22 mouse cellular contexts compared by ENCODE assay signal in genomic region chr19:18598265-18598926, GRCm38 (mm10). TPM values are rescaled to one million over a fixed set of nuclear protein-coding genes. Genes with fewer than 3 reads are reported as not detected.
DNase-seq lines count a peak whose midpoint lies in the region; ATAC-seq and TF ChIP-seq lines count a peak whose summit lies in the region.
"Had no signal": no experiment of that assay in that cellular context is flagged by ENCODE, and none has a peak within 500 bp of the region (broad histone marks: within the 10 kb centered on the region; RNA-seq: fewer than 3 reads in every experiment).

No protein-coding gene starts in this region.

- peaks cover 22% of the 10 kb centered on the region for H3K36me3 ChIP-seq in heart, embryonic 13.5 days
- H3K36me3 ChIP-seq in MEL (ENCODE audit: control insufficient read depth in 1 of 2, insufficient read depth in 2 of 2, low read length in 2 of 2) = peaks cover 6 to 18% of the 10 kb centered on the region in 2 experiments
- no peaks in the 10 kb centered on the region for H3K36me3 ChIP-seq in kidney, embryonic 14.5 days (ENCODE audit: control insufficient read depth, insufficient read depth, low read length)
- H3K36me3 ChIP-seq: forebrain, embryonic 12.5 days had no signal

- no peaks in the 10 kb centered on the region for H3K27me3 ChIP-seq in heart, embryonic 13.5 days (replicated peaks)
- no peaks in the 10 kb centered on the region for H3K27me3 ChIP-seq in MEL (ENCODE audit: control insufficient read depth in 1 of 2, insufficient read depth in 2 of 2, low read length in 2 of 2)
- no peaks in the 10 kb centered on the region for H3K27me3 ChIP-seq in kidney, embryonic 14.5 days (ENCODE audit: control insufficient read depth, insufficient read depth, low read length)
- H3K27me3 ChIP-seq: forebrain, embryonic 12.5 days; limb, embryonic 15.5 days; lung, embryonic 15.5 days had no signal

- 0 out of 2 replicates have a peak overlapping the region, but pooled peaks have one; percentile 32 for H3K27ac ChIP-seq in heart, embryonic 13.5 days (replicated peaks)
- H3K27ac ChIP-seq in MEL (ENCODE audit: control insufficient read depth, low read depth, low read length) = peak overlapping the region; percentile 43
- peak overlapping the region; percentile 99 for H3K27ac ChIP-seq in embryonic fibroblast, embryonic 13.5 days (ENCODE audit: insufficient read depth, low read length)
- no peak overlapping the region for H3K27ac ChIP-seq in kidney, embryonic 14.5 days (ENCODE audit: low read depth, low read length)
- H3K27ac ChIP-seq: forebrain, embryonic 12.5 days; heart, adult 2 months; hindbrain, embryonic 14.5 days; limb, embryonic 15.5 days; liver, embryonic 14.5 days; lung, embryonic 15.5 days had no signal

- 0 out of 2 replicates have a peak, but pooled peaks cover 3% of the 10 kb centered on the region for H3K79me2 ChIP-seq in MEL (ENCODE audit: control insufficient read depth, insufficient read depth, low read length, poor library complexity)

- no peak overlapping the region for H3K9ac ChIP-seq in heart, embryonic 13.5 days
- H3K9ac ChIP-seq in MEL (ENCODE audit: control insufficient read depth, low read depth, low read length, poor library complexity, severe bottlenecking) = peak overlapping the region; percentile 19; the same call in 1 of the 2 replicates
- H3K9ac ChIP-seq in kidney, embryonic 14.5 days (ENCODE audit: low read depth, low read length) = no peak overlapping the region
- H3K9ac ChIP-seq: forebrain, embryonic 12.5 days; hindbrain, embryonic 14.5 days; limb, embryonic 15.5 days; liver, embryonic 14.5 days; lung, embryonic 15.5 days had no signal

- TF ChIP-seq CTCF in MEL (IDR thresholded peaks at IDR 0.05 in 2 of 3, conservative IDR thresholded peaks at IDR 0.05 in 1 of 3; ENCODE audit: control insufficient read depth in 1 of 3, insufficient read depth in 1 of 3, low read depth in 2 of 3, low read length in 3 of 3, poor library complexity in 1 of 3, severe bottlenecking in 1 of 3) = no peak
- TF ChIP-seq CTCF in embryonic fibroblast, embryonic 13.5 days (IDR thresholded peaks at IDR 0.05; ENCODE audit: borderline replicate concordance, insufficient read depth, low read length) = no peak

- no peak for ATAC-seq in heart, embryonic 13.5 days (ENCODE audit: extremely low read depth, insufficient number of reproducible peaks, low FRiP score, low TSS enrichment)
- no peak for ATAC-seq in kidney, embryonic 14.5 days (ENCODE audit: low FRiP score, low TSS enrichment)
- ATAC-seq: intestine, postnatal 0 days; midbrain, embryonic 16.5 days had no signal

- TF ChIP-seq EP300 in MEL (IDR thresholded peaks at IDR 0.05; ENCODE audit: low read depth in 1 of 2, low read length in 2 of 2) = peak in 1 of 2 experiments; percentile 57; a peak in 1 of 4 replicates

- peaks cover 23% of the 10 kb centered on the region for H3K4me1 ChIP-seq in heart, embryonic 13.5 days
- H3K4me1 ChIP-seq in MEL (ENCODE audit: control insufficient read depth in 1 of 2, insufficient read depth in 2 of 2, low read length in 2 of 2) = peaks cover 10 to 14% of the 10 kb centered on the region in 2 experiments; a peak in 2 of 4 replicates
- H3K4me1 ChIP-seq in embryonic fibroblast, embryonic 13.5 days (ENCODE audit: control insufficient read depth, insufficient read depth, low read length) = peaks cover 8% of the 10 kb centered on the region
- no peaks in the 10 kb centered on the region for H3K4me1 ChIP-seq in kidney, embryonic 14.5 days (ENCODE audit: control insufficient read depth, insufficient read depth, low read length)
- H3K4me1 ChIP-seq: forebrain, embryonic 12.5 days; limb, embryonic 15.5 days had no signal

- no peak overlapping the region for H3K4me3 ChIP-seq in heart, embryonic 13.5 days
- H3K4me3 ChIP-seq in MEL (ENCODE audit: control insufficient read depth in 1 of 2, insufficient read depth in 1 of 2, low read depth in 2 of 2, low read length in 2 of 2) = no peak overlapping the region
- H3K4me3 ChIP-seq in embryonic fibroblast, embryonic 13.5 days (ENCODE audit: insufficient read depth, low read length) = no peak overlapping the region
- H3K4me3 ChIP-seq in kidney, embryonic 14.5 days (ENCODE audit: low read length) = no peak overlapping the region
- H3K4me3 ChIP-seq: forebrain, embryonic 12.5 days; heart, adult 2 months; limb, embryonic 15.5 days; lung, embryonic 15.5 days had no signal

- TF ChIP-seq POLR2A in MEL (IDR thresholded peaks at IDR 0.05; ENCODE audit: control insufficient read depth in 1 of 2, insufficient read depth in 1 of 2, low read depth in 1 of 2, low read length in 2 of 2, poor library complexity in 1 of 2) = no peak
- TF ChIP-seq POLR2A in embryonic fibroblast, embryonic 13.5 days (IDR thresholded peaks at IDR 0.05; ENCODE audit: low read depth, low read length) = no peak; the same call in 1 of the 2 replicates

- H3K9me3 ChIP-seq in heart, embryonic 13.5 days = no peaks in the 10 kb centered on the region
- no peaks in the 10 kb centered on the region for H3K9me3 ChIP-seq in MEL (replicated peaks; ENCODE audit: insufficient read depth, low read length)
- no peaks in the 10 kb centered on the region for H3K9me3 ChIP-seq in kidney, embryonic 14.5 days (ENCODE audit: control insufficient read depth, low read length)
- H3K9me3 ChIP-seq: forebrain, embryonic 12.5 days; limb, embryonic 15.5 days; lung, embryonic 15.5 days had no signal

- no peak for DNase-seq in heart, postnatal 4 days
- peak; percentile 70 for DNase-seq in 3T3-L1 (ENCODE audit: low read depth, low spot score)
- peak; percentile 12 for DNase-seq in MEL (ENCODE audit: low read depth, low spot score)
- DNase-seq in right cerebral cortex, postnatal 4 days = no peak
- no peak for DNase-seq in adrenal gland, postnatal 36 days
- DNase-seq: cerebellum, adult 11 months; cerebellum, adult 9-11 months; gastrocnemius, postnatal 36 days; heart, adult 2 months; left cerebral cortex, postnatal 4 days; lung, postnatal 4 days; thymus, adult 18-20 months had no signal

- H3K4me2 ChIP-seq in heart, embryonic 13.5 days = no peak overlapping the region
- H3K4me2 ChIP-seq in kidney, embryonic 14.5 days (replicated peaks; ENCODE audit: low read depth, low read length) = no peak overlapping the region
- H3K4me2 ChIP-seq: forebrain, embryonic 12.5 days; hindbrain, embryonic 14.5 days; limb, embryonic 15.5 days; lung, embryonic 15.5 days had no signal

- no peak for TF ChIP-seq RAD21 in MEL (IDR thresholded peaks at IDR 0.05; ENCODE audit: low read depth, low read length)

- WGBS in heart, embryonic 13.5 days = 65% methylated on average over 3 of the region's 3 CpGs
- WGBS in kidney, embryonic 14.5 days = 90% methylated on average over 3 of the region's 3 CpGs

TF ChIP-seq in MEL, 35 proteins besides CTCF, POLR2A, EP300 and RAD21:
- TF ChIP-seq TCF12 (IDR thresholded peaks at IDR 0.05; ENCODE audit: low read depth, low read length) (no peak), USF1 (IDR thresholded peaks at IDR 0.05; ENCODE audit: low read depth, low read length) (no peak), ETS1 (IDR thresholded peaks at IDR 0.05; ENCODE audit: low read depth, low read length) (peak; percentile 24; the same call in 1 of the 2 replicates), ELF1 (IDR thresholded peaks at IDR 0.05; ENCODE audit: low read depth, low read length) (no peak)
TF ChIP-seq in MEL: peak in this region for 1.

RNA-seq across cellular contexts. Expression of gene Ostf1, which starts 33.2 kb away (rescaled TPM):
- polyA plus RNA-seq in heart, embryonic 13.5 days (2015; fragmentation: Nextera tagmentation; extraction: Ambion mirVana) = 66.5 and 75.0 TPM in 2 replicates
- total RNA-seq in heart, postnatal 4 days (2021) = 10 to 100 TPM; 52.2 to 53.5 TPM
- 152 and 162 TPM in 2 replicates for total RNA-seq in MEL (2012; rRNA removed)
- 100 to 1,000 TPM in 1 of 2 experiments, not detected in 1; 117 TPM for polyA plus RNA-seq in MEL (2012; ENCODE audit: insufficient read depth in 1 of 2, insufficient read length in 2 of 2, low read depth in 1 of 2, low replicate concordance in 2 of 2, missing spikeins in 1 of 2)
- 106 and 109 TPM in 2 replicates for polyA plus RNA-seq in embryonic fibroblast, embryonic 13.5 days (2011; ENCODE audit: insufficient read length, low read depth, missing spikeins)
- 100 to 1,000 TPM; 127 to 163 TPM for total RNA-seq in adrenal gland, postnatal 36 days (2021)
- polyA plus RNA-seq in kidney, embryonic 14.5 days (2014; fragmentation: Nextera tagmentation; extraction: Ambion mirVana) = 96.8 and 101 TPM in 2 replicates

RNA-seq across cellular contexts. Expression of gene Nmrk1, which starts 33.4 kb away (rescaled TPM):
- polyA plus RNA-seq in heart, embryonic 13.5 days (2015; fragmentation: Nextera tagmentation; extraction: Ambion mirVana) = 6.3 and 7.7 TPM in 2 replicates
- 1 to 10 TPM; 3.3 to 4.1 TPM for total RNA-seq in heart, postnatal 4 days (2021)
- 22.5 and 25.1 TPM in 2 replicates for total RNA-seq in MEL (2012; rRNA removed)
- polyA plus RNA-seq in MEL (2012; ENCODE audit: insufficient read depth in 1 of 2, insufficient read length in 2 of 2, low read depth in 1 of 2, low replicate concordance in 2 of 2, missing spikeins in 1 of 2) = 10 to 100 TPM in 1 of 2 experiments, not detected in 1; 18.5 TPM
- polyA plus RNA-seq in embryonic fibroblast, embryonic 13.5 days (2011; ENCODE audit: insufficient read length, low read depth, missing spikeins) = 11.4 and 17.5 TPM in 2 replicates
- total RNA-seq in adrenal gland, postnatal 36 days (2021) = 10 to 100 TPM in 1 of 2 experiments, 1 to 10 TPM in 1; 9.0 to 17.7 TPM
- 17.8 and 18.5 TPM in 2 replicates for polyA plus RNA-seq in kidney, embryonic 14.5 days (2014; fragmentation: Nextera tagmentation; extraction: Ambion mirVana)

Comparison
In these comparisons a context has a peak if more than half of its experiments do, and no peak if none do; other contexts are left out.
1. DNase-seq: peak in 3T3-L1 (single experiment) and MEL (single experiment); none in heart, postnatal 4 days (single experiment), right cerebral cortex, postnatal 4 days (single experiment) and adrenal gland, postnatal 36 days (0 of 2).